Mouse (Mus musculus) bone marrow, adult 2 months (tissue): ENCODE results near the gene Tmem255a.

Experiments
- CTCF ChIP-seq: fragments of 200-500 bp; IDR thresholded peaks from 2 replicates; pipeline ENCODE4 v1.5.1; 2011; ENCODE audit warnings: low read length, control low read depth; ENCODE audit not compliant: control insufficient read depth, insufficient read depth
- POLR2A ChIP-seq: fragments of 200-500 bp; IDR thresholded peaks from 2 replicates; pipeline ENCODE4 v1.6.1; 2011; ENCODE audit warnings: low read depth, mild to moderate bottlenecking, control low read depth, low read length, borderline replicate concordance; ENCODE audit not compliant: control insufficient read depth

GRCm38 (mm10) chrX:38247601-38248000 is 4.6 kb downstream of the Tmem255a start:
- TF ChIP-seq CTCF (no peak), POLR2A (no peak)
